Mouse (Mus musculus): ENCODE data around the gene Fez2.

Fez2 gene

GRCm38 (mm10) chr17:78321216-78321835, 96.6 kb downstream of the Fez2 start:
- DNase-seq (ENCODE audit: low spot score), result no peak
